Mouse (Mus musculus): Measurements from ENCODE around the gene Rnase13. TPM values are rescaled to one million over a fixed set of nuclear protein-coding genes. Genes with fewer than 3 reads are reported as not detected.
A peak's percentile ranks its signal among the peaks of the same experiment; 100 is the strongest.

The Rnase13 gene
- polyA plus RNA-seq, 1 experiment from 2014 or later: not detected

DNA sequence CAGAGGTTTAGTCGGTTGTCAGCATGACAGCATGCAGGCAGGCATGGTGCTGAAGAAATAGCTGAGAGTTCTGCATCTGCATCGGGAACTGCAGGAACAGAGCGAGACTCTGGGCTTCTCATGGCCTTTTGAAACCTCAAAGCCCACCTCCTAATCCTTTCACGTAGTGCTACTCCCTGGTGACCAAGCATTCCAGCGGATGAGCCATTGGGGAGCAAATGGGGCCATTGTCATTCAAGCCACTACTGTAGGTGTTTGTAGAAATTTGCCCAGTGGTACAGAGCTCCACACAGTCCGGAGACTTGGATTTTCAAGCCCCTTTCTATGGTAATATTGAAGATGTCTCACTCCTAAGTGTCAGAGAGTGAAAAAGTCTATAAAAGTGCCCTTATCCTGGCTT is 36.5 kb downstream of the Rnase13 start:
- WGBS: 67% methylated on average over 6 of the region's 6 CpGs
- DNase-seq (ENCODE audit: low spot score): no peak
- Histone ChIP-seq H3K4me1 (peaks cover 12% of the 10 kb centered on the region), H3K36me3 (peaks cover 48% of the 10 kb centered on the region), H3K4me3 (peak overlapping the region; percentile 85; the same call in 1 of the 2 replicates), H3K9me3 (no peaks in the 10 kb centered on the region), H3K27ac (no peak overlapping the region), H3K27me3 (ENCODE audit: insufficient read depth, poor library complexity, severe bottlenecking) (no peaks in the 10 kb centered on the region)

- H3K4me3 ChIP-seq: peak within 1 kb of the TSS; percentile 85
- DNase-seq (ENCODE audit: low spot score): peak; percentile 98
- no peaks in the 10 kb centered on the region for H3K9me3 ChIP-seq
Measured at GRCm38 (mm10) chr14:51884598-51885331, 37.8 kb downstream of the Rnase13 start, which contains the start of gene Mettl17. Gene Mettl17, plus strand, starts transcription at chr14:51884842.

DNA sequence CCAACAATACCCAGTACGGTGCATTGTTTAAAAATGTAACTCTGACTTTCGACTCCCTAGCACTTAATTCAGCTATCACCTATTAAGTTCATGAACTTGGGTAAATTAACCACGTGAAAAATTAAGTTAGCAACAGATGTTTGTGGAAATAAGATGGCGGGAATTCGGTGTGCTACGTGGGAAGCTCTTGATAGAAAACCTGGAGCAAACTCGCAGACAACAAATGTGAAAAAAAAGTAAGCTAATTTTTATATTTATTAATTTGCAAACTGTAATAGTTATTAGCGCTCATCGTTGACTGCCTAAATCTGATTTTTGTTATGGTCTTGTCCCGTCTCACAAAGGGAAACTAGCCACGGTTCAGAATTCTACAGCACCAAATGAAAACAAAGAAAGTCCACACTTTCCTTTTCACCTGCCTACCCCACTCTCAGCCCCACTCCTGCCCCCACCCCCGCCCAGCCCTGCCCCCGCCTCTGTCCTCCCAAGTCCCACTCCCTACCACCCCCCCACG is 38.5 kb downstream of the Rnase13 start:
- Histone ChIP-seq H3K4me1 (peaks cover 12% of the 10 kb centered on the region), H3K36me3 (peaks cover 28% of the 10 kb centered on the region), H3K9me3 (no peaks in the 10 kb centered on the region), H3K27me3 (ENCODE audit: insufficient read depth, poor library complexity, severe bottlenecking) (no peaks in the 10 kb centered on the region), H3K27ac (peak overlapping the region; percentile 90), H3K4me3 (peak overlapping the region; percentile 85)
- 1% methylated on average over 14 of the region's 14 CpGs for WGBS
- no peak for DNase-seq (ENCODE audit: low spot score)

More at GRCm38 (mm10) chr14:51884598-51885331, 37.8 kb downstream of the Rnase13 start, which contains the start of gene Mettl17:
- WGBS: 0% methylated on average over 43 of the region's 43 CpGs
- H3K36me3 ChIP-seq: peaks cover 35% of the 10 kb centered on the region
- peak within 1 kb of the TSS; percentile 90 for H3K27ac ChIP-seq
- H3K4me1 ChIP-seq: peaks cover 12% of the 10 kb centered on the region
- H3K27me3 ChIP-seq (ENCODE audit: insufficient read depth, poor library complexity, severe bottlenecking): no peaks in the 10 kb centered on the region

DNA sequence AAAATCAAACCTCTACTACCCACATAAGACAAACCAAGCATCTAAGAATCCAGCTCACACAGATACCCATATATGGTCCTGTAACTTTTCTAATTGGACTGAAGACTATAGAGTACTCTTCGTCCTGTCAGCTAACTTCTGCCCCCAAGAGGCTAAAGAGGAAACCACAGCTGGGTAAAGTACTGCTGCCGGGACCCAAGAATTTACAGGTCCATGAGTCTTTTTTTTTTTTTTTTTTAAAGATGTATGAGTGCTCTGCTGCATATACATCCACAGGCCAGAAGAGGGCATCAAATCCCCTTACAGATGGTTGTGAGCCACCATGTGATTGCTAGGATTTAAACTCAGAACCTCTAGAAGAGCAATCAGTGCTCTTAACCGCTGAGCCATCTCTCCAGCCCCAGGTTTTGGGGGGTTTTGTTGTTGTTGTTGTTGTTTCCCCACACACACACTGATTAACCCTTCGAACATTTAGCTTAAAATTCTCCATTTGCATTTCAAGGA is 39.0 kb downstream of the Rnase13 start:
- Histone ChIP-seq H3K27me3 (ENCODE audit: insufficient read depth, poor library complexity, severe bottlenecking) (no peaks in the 10 kb centered on the region), H3K27ac (peak overlapping the region; percentile 90), H3K4me3 (peak overlapping the region; percentile 85), H3K36me3 (peaks cover 23% of the 10 kb centered on the region), H3K9me3 (no peaks in the 10 kb centered on the region), H3K4me1 (peaks cover 12% of the 10 kb centered on the region)
- DNase-seq (ENCODE audit: low spot score): peak; percentile 81
- WGBS: under 1% methylated on average over 4 of the region's 4 CpGs

- Histone ChIP-seq H3K27me3 (ENCODE audit: insufficient read depth, poor library complexity, severe bottlenecking) (no peaks in the 10 kb centered on the region), H3K27ac (no peak overlapping the region), H3K4me3 (no peak overlapping the region), H3K9me3 (no peaks in the 10 kb centered on the region), H3K4me1 (no peaks in the 10 kb centered on the region), H3K36me3 (no peaks in the 10 kb centered on the region)
- WGBS: 78% methylated on average over 3 of the region's 3 CpGs
- DNase-seq (ENCODE audit: low spot score): no peak
Measured at GRCm38 (mm10) chr14:51877517-51877916, 45.1 kb downstream of the Rnase13 start.

DNA sequence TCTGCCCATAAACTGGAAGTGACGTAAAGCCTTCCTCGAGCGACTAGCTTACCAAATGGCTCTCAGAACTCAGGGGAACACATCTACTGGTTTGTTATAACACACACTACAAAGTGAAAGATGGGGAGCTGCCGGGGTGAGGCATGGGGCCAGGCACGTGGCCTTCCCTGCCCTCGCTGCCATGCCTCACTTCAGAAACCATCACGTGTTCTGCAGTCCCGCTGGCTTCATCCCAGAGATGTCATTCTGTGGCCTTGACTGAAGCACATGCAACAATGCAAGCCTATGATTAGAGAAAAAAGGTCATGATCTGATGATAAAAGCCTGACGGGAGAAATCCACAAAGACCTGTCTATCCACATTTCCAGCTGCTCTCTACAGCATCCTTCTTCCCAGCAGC is 50.8 kb downstream of the Rnase13 start:
- Histone ChIP-seq H3K4me1 (no peaks in the 10 kb centered on the region), H3K9me3 (no peaks in the 10 kb centered on the region), H3K27ac (no peak overlapping the region), H3K4me3 (no peak overlapping the region), H3K27me3 (ENCODE audit: insufficient read depth, poor library complexity, severe bottlenecking) (no peaks in the 10 kb centered on the region), H3K36me3 (no peaks in the 10 kb centered on the region)
- 78% methylated on average over 9 of the region's 9 CpGs for WGBS
- DNase-seq (ENCODE audit: low spot score): no peak

Other genes with a start within 250 kb of the Rnase13 start
- not detected in 2 replicates for gene Gm17079, start 227.3 kb downstream of the Rnase13 start, polyA plus RNA-seq (2016; fragmentation: Nextera tagmentation; extraction: Ambion mirVana)
- not detected in 2 replicates for gene Gm5800, start 205.6 kb downstream of the Rnase13 start, polyA plus RNA-seq (2016; fragmentation: Nextera tagmentation; extraction: Ambion mirVana)
- not detected in 2 replicates for gene Ang4, start 149.2 kb downstream of the Rnase13 start, polyA plus RNA-seq (2016; fragmentation: Nextera tagmentation; extraction: Ambion mirVana)
- not detected in 2 replicates for gene AY358078, start 122.7 kb downstream of the Rnase13 start, polyA plus RNA-seq (2016; fragmentation: Nextera tagmentation; extraction: Ambion mirVana)
- not detected in 2 replicates for gene Ear6, start 69.1 kb downstream of the Rnase13 start, polyA plus RNA-seq (2016; fragmentation: Nextera tagmentation; extraction: Ambion mirVana)
- 40.0 and 45.1 TPM in 2 replicates for gene Mettl17, start 37.9 kb downstream of the Rnase13 start, polyA plus RNA-seq (2016; fragmentation: Nextera tagmentation; extraction: Ambion mirVana)
- 0.53 and 0.63 TPM in 2 replicates for gene Slc39a2, start 29.9 kb downstream of the Rnase13 start, polyA plus RNA-seq (2016; fragmentation: Nextera tagmentation; extraction: Ambion mirVana)
- gene Ndrg2, start 8.6 kb downstream of the Rnase13 start, polyA plus RNA-seq (2016; fragmentation: Nextera tagmentation; extraction: Ambion mirVana): 92.7 and 155 TPM in 2 replicates
- gene Tppp2, start 4.3 kb downstream of the Rnase13 start, polyA plus RNA-seq (2016; fragmentation: Nextera tagmentation; extraction: Ambion mirVana): not detected in 2 replicates
- gene Arhgef40, start 61.9 kb upstream of the Rnase13 start, polyA plus RNA-seq (2016; fragmentation: Nextera tagmentation; extraction: Ambion mirVana): 72.3 and 86.4 TPM in 2 replicates
- gene Tmem253, start 92.9 kb upstream of the Rnase13 start, polyA plus RNA-seq (2016; fragmentation: Nextera tagmentation; extraction: Ambion mirVana): 0.27 and 0.57 TPM in 2 replicates
- gene Zfp219, start 98.0 kb upstream of the Rnase13 start, polyA plus RNA-seq (2016; fragmentation: Nextera tagmentation; extraction: Ambion mirVana): 21.5 and 31.1 TPM in 2 replicates
- not detected in 2 replicates for gene Olfr221, start 119.7 kb upstream of the Rnase13 start, polyA plus RNA-seq (2016; fragmentation: Nextera tagmentation; extraction: Ambion mirVana)
- 506 and 686 TPM in 2 replicates for gene Hnrnpc, start 181.3 kb upstream of the Rnase13 start, polyA plus RNA-seq (2016; fragmentation: Nextera tagmentation; extraction: Ambion mirVana)
- 52.3 and 61.7 TPM in 2 replicates for gene Rpgrip1, start 187.9 kb upstream of the Rnase13 start, polyA plus RNA-seq (2016; fragmentation: Nextera tagmentation; extraction: Ambion mirVana)